Mouse (Mus musculus) embryonic fibroblast, embryonic 13.5 days (primary cell): Measurements from ENCODE around the gene Mtss1l.

Experiments used
- CTCF ChIP-seq: IDR thresholded peaks from 2 replicates; pipeline ENCODE4 v1.5.1; 2011; ENCODE audit warnings: mild to moderate bottlenecking, control low read depth, low read length, moderate library complexity, borderline replicate concordance; ENCODE audit not compliant: insufficient read depth
- POLR2A ChIP-seq: IDR thresholded peaks from 2 replicates; pipeline ENCODE4 v1.6.1; 2011; ENCODE audit warnings: low read depth, mild to moderate bottlenecking, control low read depth, low read length, moderate library complexity

GRCm38 (mm10) chr8:110786934-110787333 is 65.7 kb downstream of the Mtss1l start:
- TF ChIP-seq CTCF (no peak), POLR2A (no peak)
